25 mouse cellular contexts compared by ENCODE assay signal in the genomic region with DNA sequence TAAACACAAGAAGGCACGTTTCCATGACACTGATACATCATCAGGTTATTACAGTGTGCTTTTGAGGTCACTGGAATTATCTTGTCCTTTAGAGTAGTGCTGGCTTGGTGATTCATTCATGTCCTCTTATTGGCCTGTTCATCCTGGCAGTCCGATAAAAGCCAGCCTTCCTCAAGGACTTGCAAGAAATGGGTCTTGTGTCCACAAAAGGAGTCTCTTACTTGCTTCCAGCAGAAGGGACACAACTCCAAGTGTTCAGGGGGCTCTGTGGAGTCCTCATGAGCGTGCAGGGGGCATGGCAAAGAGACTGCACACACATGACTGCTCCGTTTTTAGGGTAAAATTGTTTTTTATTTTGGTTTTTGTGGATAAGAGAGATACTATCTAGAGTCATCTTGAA.
"Had no signal": no experiment of that assay in that cellular context is flagged by ENCODE, and none has a peak within 500 bp of the region (broad histone marks: within the 10 kb centered on the region; RNA-seq: fewer than 3 reads in every experiment).

No protein-coding gene starts in this region.

- H3K4me2 ChIP-seq: heart, embryonic 12.5 days; hindbrain, embryonic 12.5 days; hindbrain, embryonic 14.5 days; intestine, embryonic 15.5 days; limb, embryonic 12.5 days; liver, embryonic 13.5 days; liver, embryonic 15.5 days had no signal

- ATAC-seq: hindbrain, embryonic 16.5 days; inflammation-experienced regulatory T-cells, adult 6 months; intestine, embryonic 15.5 days; intestine, postnatal 0 days had no signal

- H3K27ac ChIP-seq: heart, adult 2 months; hindbrain, embryonic 10.5 days; hindbrain, embryonic 12.5 days; hindbrain, embryonic 14.5 days; intestine, embryonic 15.5 days; layer of hippocampus, adult 2 months; left cerebral cortex, adult 2 months; limb, embryonic 10.5 days; limb, embryonic 12.5 days; liver, embryonic 13.5 days; liver, embryonic 15.5 days had no signal

- H3K36me3 ChIP-seq: hindbrain, embryonic 12.5 days; intestine, embryonic 15.5 days; liver, embryonic 13.5 days; liver, embryonic 15.5 days had no signal

- H3K9me3 ChIP-seq: heart, embryonic 12.5 days; hindbrain, embryonic 10.5 days; hindbrain, embryonic 12.5 days; intestine, embryonic 15.5 days; limb, embryonic 10.5 days; limb, embryonic 12.5 days; liver, embryonic 13.5 days; liver, embryonic 15.5 days had no signal

- H3K27me3 ChIP-seq: heart, embryonic 12.5 days; hindbrain, embryonic 12.5 days; intestine, embryonic 15.5 days; limb, embryonic 12.5 days; liver, embryonic 13.5 days; liver, embryonic 15.5 days had no signal

- DNase-seq: gastrocnemius, postnatal 14 days; gastrocnemius, postnatal 36 days; heart, adult 11 months; heart, adult 2 months; heart, postnatal 10 days; heart, postnatal 4 days; kidney, adult 18-20 months; kidney, adult 8-10 months; kidney, postnatal 10 days; kidney, postnatal 25 days; kidney, postnatal 4 days; liver, embryonic 13.5 days had no signal

- H3K4me3 ChIP-seq: heart, adult 2 months; heart, embryonic 12.5 days; hindbrain, embryonic 10.5 days; hindbrain, embryonic 12.5 days; intestine, embryonic 15.5 days; layer of hippocampus, adult 2 months; left cerebral cortex, adult 2 months; limb, embryonic 10.5 days; limb, embryonic 12.5 days; liver, embryonic 13.5 days; liver, embryonic 15.5 days had no signal

- H3K4me1 ChIP-seq: intestine, embryonic 15.5 days had no signal

- H3K9ac ChIP-seq: heart, embryonic 12.5 days; hindbrain, embryonic 12.5 days; hindbrain, embryonic 14.5 days; intestine, embryonic 15.5 days; limb, embryonic 12.5 days; liver, embryonic 13.5 days; liver, embryonic 15.5 days had no signal
